Mouse (Mus musculus) activated CD4-positive, CD25-positive, alpha-beta regulatory T cell, adult 4 months (primary cell): ENCODE data around the gene Zbtb44. TPM values are rescaled to one million over a fixed set of nuclear protein-coding genes. Genes with fewer than 3 reads are reported as not detected.
A peak's percentile ranks its signal among the peaks of the same experiment; 100 is the strongest.
"Not testable (repeated sequence)": the region's sequence is repeated elsewhere in the genome, so short reads cannot be mapped to it uniquely, and the experiment has no call there.

ENCODE experiments used
- ATAC-seq: one replicate; pipeline ENCODE4 v1.8.0; 2017
- polyA plus RNA-seq, 2 experiments: library from polyadenylated mRNA; unstranded; fragments of 100-300 nt; shearing (Covaris generic); gene quantifications; one replicate each; pipeline ENCODE4 v1.2.1; 2017

The Zbtb44 gene
- 1 to 10 TPM; 5.9 to 7.0 TPM for polyA plus RNA-seq

DNA sequence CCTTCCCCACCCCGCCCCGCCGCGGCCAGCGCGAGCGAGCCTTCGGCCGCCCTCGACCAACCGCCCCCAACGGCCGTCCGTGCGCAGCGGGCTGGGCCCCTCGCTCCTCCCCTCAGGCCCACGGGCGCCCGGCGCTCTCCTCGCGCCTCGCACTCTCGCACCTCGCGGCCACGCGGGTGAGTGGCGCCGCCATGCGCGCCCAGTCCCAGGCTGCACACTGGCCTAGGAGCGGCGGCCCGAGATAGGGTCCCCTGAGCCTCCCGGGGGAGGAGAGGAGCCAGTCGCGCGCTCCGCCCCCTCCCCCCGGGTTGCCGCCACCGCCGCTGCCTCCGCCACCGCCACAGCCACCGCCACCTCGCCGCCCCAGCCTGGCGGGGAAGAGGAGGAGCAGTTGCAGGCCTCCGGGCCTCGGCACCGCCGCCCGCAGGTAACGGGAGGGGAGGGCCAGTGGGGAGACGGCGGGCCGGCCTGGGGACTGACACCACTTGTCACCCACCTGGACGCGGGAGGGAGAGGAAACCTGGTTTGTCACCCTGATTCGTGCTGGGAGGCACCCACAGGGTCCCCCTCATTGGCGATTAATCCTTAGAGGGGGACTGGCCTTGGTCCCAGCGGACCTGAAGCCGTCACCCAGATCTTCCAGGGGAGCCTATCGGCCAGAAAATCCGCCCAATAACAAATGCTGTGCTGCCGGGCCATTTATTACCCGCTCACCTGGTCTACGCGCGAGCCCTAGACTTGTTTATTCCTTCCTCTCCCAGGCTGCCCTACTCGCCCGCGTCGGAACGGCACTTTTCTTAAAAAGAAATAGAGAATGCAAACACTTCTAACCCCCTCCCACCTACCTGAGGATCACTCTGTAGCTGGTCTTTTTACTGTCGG is at the start of gene Zbtb44:
Gene Zbtb44 (plus strand): TSS at position 113 of the 882 bp plus-strand sequence.
- ATAC-seq, result peak; percentile 20

DNA sequence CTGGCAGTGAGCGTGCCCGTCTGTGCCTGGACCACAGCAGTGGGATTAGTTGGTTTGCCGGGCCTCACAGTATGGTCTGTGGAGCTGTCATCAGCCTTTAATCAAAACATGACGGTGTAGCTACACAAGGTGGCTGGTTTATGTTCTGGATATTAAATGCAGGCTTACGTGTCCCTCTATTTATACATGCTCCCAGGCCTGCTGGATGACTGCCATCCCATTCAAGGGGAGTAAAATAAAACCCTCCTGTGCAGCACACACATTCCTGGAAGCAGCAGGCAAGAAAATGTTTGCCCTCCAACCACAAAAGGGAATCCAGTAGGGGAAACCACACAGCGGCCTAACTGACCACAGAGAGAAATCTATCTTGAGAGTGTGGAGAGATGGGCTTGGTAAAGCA is 44.7 kb upstream of the Zbtb44 start:
- no peak for ATAC-seq

DNA sequence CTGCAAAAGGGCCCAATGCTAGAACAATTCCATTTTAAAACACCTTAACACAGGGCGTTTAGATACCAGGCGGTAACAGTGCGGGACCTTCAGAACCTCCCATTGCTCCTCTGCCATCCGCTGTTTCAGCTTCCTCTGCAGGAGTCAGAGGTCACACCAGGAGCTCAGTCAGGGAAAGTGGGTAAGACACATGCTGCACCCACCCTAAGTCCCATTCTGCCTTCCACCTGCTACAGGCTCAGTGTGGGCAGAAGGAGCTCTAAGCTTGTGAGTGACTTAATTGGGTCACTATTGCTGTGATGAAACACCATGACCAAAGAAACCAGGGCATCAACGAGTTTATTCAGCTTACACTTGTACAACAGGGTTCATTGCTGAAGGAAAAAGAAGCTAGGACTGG is 37.3 kb upstream of the Zbtb44 start:
- ATAC-seq, result no peak

DNA sequence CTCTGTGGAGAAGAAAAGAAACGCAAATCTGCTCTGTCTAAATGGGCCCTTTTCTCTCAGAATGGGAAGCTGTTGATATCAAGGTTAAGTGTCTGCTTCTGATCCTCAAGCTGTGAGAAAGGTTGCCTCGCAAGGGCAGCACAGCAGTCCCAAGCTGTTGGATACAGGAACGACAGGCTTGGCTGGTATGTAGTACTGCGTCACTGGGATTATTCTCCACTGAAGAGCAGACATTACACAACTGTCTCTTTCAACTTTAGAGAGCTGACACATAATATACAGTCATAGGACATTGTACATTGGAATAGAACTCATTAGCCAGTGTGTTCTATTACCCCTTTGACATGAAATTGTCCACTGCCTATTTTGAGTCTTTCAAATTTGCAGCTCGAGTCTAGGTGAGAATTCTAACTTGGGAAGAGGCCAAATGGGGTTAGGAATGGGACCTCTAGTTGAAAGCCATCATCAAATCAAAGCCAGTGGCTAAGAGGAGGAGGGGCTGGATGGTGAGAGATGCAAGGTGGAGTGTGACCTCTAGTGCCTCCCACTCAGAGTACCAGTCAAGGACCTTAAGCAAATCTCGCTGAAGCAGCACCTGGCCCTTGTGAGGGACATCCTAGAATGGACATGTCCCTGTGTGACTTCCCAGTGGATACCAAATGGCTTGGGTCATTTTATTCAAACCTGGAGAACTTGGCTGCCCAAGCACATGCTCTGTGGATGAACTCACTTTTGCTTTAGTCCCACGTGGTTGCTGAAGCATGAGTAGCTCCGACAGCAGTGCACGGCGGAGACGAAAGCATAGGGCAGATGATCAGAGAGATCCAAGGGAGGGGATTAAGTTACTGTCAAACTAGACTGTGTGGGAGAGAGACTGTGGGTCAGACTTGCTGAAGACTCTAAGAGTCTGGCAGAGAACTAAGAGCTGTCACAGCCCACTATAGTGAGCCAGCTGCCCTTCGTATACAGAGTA is 33.6 kb upstream of the Zbtb44 start:
- ATAC-seq, result no peak

DNA sequence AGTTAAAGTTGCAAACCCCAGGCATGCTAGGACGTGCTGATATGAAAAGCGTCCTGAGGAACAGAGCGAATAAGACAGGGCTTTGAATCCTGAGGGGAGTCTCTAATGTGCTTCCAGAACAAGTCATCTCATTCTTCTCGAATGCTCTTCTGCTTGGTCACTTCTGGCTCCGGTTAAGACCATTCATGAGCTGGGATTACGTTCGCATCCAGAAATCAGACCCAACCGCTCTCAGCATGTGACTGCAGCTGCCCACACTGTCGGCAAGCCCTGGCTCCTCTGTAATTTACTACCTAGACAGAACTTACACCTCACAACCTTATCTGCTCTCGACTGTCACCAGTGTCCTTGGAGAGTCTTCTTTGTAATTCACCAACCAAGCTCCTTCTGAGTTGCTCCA is 29.8 kb upstream of the Zbtb44 start:
- ATAC-seq, result no peak

DNA sequence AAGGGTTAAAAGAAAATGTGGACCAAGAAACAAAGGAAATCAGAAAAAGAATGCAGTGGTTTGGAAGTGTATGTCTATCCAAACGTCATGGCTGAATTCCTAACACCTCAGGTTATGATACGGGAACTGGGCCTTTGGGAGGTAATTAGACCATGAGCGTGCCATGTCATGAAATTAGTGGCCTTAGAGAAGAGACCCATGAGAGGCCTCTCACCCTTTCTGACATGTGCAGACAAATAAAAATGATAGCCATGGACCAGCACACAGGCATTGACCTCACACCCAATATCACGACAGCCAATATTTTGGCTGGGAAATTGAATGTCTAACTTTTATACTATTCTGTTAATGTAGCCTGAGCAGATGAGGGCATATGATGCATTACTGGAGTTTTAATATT is 27.9 kb upstream of the Zbtb44 start:
- ATAC-seq, result no peak

DNA sequence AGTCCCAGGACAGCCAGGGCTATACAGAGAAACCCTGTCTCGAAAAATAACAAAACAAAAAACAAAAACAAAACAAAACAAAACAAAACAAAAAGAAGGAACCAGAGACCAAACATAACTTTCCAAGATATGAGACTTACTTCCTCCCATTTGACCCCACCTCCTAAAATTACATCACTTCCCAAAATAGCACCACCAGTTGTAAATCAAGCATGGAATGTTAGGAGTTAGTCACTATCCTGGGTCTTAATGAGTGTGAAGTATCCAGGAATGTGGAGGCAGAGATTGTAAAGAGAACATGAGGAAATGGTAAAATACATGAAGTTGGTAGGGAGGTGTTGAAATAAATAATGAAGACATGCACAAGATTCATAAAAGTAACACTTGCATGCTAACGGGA is 21.1 kb upstream of the Zbtb44 start:
- ATAC-seq, result no peak

DNA sequence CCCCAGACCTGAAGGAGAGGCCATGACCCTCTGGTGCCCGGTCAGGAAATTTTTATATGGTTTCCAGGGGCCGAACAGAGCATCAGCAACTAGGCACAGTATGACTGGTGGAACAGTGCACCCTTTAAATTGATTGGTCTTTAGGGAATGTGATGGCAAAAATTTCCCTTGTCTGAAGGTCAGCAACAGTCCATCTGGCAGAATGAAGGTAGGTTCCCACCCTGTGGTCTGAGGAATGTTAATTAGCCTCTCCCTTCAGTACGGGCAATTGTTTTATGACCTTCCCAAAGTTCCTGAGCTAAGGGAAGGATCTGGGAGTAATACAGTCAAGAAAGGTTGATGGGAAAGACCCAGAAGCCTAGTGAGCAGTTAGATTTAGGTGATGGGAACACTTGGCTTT is 20.4 kb upstream of the Zbtb44 start:
- no peak for ATAC-seq

DNA sequence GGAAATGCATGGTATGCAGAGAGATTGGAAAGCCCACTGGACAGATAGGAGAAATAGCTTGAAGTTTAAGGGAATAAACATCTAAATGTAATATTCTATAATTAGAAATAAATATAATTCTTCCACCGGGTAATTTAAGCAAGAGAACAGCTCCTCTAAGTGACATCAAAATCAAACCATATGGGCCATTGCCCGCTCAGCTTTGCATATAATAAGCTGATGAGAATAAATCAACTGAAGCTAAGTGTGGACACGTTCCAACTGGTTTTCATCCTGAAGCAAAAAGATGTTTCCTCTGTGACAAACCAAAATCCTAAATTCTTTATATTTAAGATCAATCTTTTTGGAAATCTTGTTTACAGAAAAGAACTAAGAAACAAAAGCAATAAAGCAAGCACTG is 19.7 kb upstream of the Zbtb44 start:
- ATAC-seq, result no peak

DNA sequence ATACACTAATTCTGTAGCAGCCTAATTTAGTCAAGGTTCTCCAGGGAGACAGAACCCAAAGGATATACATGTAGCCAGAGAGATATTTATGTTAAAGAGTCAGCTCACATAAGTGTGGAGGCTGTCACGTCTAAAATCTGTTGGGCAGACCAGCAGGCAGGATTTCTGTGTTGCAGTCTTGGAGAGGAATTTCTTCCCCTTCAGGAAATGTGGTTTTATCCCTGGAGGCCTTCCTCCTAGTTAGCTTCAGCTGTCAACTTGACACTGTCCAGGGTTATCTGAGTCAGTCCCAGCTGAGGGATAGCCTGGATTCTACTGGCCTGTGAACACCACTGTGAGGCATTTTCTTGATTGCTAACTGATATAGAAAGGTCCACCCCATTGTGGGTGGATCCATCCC is 18.9 kb upstream of the Zbtb44 start:
- ATAC-seq, result no peak

DNA sequence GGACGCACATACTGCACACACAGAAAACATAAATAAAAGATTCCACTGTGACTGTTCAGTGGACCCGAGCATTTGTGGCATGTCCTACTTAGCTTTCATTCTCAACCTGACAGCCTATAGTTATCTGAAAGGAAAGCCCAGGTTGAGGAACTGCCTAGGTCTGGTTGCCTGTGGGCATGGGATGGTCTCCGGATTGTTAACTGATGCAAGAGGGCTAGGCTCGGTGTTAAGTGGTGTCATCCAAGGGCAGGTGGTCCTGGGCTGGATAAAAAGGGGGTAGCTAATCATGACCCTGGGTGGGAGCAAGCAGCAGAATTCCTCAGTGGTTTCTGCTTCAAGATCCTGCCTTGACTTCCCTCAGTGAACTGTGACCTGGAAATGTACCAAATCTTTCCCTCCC is 17.8 kb upstream of the Zbtb44 start:
- ATAC-seq, result no peak

DNA sequence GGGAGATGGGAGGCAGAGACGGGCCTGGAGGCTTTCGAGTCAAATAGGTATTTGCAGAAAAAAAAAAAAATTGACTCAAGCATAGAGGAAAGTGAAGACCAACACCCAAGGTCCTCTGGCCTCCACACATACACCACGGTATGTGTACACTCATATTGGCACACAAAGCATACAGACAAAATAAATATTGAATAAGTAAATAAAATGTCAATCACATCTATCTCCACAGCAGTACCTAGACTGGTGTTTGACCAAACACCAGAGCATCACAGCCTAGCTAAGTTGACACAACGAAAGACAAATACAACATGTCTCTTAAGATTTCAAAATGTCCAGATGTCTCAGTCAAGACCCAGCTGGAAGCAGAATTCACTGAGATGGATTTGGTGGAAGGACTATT is 17.0 kb upstream of the Zbtb44 start:
- no peak for ATAC-seq

DNA sequence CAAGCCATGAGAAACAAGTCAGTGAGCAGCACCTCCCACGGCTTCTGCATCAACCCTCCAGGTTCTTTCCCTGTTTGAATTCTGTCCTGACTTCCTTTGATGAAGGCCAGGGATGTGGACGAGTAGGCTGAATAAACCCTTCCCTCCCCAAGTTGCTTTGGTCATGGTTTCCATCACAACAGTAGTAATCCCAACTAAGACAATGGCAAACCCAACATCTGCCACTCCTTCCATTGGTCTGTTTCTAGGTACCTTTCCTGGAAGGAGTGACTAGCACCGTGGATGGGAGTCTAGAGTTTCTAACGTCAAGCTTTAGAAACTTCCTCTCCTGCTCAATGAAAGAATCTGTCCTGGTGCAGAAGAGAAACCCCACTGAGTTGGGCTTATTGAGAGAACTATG is 12.8 kb upstream of the Zbtb44 start:
- no peak for ATAC-seq

DNA sequence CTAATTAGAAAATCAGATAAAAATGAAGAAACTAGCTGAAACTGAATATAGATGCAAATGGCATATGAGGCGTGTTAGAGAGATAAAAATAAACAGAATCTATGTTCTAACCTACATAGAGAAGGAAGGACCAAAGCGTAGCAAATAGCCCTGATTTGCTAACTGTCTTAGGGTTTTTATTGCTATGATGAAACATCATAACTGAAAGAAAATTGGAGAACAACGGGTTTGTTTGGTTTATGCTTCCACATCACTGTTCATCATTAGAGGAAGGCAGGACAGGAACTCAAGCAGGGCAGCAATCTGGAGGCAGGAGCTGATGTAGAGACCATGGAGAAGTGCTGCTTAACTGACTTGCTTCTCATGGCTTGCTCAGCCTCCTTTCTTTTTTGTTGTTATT is 12.3 kb upstream of the Zbtb44 start:
- no peak for ATAC-seq

DNA sequence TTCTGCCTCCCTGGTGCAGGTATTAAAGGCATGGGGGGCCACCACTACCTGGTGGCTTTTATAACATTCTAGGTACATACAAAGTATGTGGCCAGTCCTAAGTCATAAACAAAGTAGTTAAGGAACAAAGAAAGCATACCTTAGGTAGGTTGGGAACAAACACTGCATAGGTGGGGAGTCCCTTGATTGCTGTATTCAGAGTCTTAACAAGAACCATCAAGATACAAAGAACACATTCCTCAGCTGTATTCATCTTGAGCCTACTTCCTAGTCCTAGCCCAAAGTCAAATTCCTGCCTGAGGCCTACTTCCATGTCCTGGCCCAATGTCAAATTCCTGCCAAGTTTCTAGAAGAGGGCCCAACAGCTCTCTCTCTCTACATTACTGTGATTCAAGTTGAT is 11.7 kb upstream of the Zbtb44 start:
- ATAC-seq, result no peak

DNA sequence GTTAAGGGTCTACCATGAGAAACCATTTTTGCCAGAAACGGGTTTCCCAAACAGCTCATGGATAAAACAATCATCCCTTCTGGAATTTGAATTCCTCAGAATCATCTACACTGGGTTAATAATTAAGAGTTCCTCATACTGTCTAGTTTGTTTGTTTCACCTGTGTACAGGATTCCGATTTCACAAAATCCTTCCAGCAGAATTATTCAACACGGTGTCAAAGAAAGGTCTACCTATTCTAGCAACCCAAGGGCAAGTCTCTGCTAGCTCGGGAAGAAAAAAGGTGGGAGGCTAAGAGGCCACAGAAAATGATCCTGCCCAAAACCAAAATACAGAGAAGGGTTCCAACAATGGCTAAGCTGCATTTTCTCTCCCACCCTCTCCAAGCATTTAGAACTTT is 2.2 kb upstream of the Zbtb44 start:
- ATAC-seq, result no peak

DNA sequence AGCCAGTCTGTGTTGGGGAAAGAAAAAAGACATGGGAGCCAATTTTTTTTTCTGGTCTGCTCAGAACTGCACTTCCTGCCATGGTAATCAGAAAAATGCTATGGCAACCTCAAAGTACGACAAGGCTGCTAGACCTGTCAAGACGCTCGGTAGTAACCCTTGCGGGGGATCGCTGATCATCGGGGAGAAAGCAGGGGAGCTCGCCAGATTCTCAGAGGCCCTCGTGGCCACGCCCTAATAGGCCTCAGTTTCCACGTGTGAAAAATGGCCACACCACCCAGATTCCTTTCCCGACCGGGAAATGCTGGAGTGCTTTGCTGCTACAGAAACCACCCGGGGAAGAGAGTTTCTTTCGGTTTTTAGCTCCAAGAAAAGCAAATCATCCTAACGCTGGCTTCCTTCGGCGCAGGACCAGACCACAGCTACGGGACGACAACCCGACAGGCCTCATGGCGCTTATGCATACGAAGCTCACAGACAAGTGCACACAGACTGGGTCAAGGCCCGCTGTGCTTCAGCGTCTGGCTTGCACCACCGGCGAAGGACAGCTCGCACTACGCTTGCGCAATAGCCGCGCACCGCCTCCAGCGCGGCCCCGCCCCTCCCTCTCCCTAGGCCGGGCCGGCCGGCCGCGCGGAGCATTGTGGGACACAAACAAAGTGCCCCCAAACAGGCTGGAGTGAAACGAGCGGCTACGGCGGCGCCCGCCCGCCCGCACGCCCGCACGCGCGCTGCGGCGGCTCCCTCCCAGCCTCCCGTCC is 513 bp upstream of the Zbtb44 start:
- peak; percentile 81 for ATAC-seq

DNA sequence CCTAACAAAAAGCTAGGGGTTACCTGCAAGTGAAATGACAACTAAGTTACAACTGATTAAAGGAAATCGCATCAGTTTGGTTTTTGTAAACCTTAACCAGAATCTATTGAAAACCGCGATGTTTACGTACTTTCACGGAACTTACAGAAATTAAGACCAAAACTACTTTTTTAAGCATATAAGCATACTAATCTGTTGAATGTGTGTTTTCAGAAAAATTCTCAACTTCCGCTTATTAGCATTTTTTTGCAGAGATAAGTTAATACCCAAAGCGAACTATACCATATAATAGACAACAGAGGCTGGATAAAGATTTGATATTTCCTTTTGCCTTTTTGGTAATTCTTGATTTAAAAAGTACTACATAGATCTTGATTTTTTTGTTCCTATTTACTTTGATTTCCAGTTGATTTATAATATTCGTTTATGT is 985 bp downstream of the Zbtb44 start:
- no peak for ATAC-seq

DNA sequence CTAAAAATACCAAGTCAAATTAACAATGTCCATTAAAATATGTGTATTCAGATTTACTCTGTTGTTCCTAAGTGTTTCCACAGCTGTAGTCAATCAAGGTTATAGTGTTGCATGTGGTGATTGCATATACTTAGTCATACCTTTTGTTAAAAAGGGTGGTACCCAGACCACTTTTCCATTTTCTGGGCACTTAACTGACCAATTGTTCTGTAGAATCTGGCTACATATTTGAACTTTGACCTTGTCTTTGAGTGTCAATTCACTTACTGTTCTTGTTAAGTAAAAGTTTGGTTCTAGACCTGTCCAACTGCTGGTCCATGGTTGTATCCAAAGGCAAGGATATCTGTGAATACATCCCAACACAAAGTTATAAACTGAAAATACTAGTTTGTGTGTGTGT is 2.1 kb downstream of the Zbtb44 start:
- ATAC-seq, result no peak

DNA sequence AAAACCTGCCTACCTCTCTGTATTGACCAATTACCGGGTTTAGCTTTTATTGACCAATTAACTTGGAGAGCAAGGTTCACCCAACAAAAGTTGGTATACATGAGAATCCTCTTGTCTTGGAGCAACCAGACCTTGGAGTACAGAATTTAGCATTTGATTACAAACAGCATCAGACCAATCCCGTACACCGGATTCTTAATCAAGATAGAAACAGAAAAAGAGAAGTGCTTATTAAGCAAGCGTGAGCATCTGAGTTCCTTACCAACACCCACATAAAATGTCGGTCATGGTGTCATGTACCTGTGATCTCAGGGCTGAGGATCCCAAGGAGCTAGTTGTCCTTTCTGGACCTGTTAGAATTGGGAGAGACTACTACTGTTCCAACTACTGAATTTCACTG is 19.8 kb downstream of the Zbtb44 start:
- no peak for ATAC-seq

DNA sequence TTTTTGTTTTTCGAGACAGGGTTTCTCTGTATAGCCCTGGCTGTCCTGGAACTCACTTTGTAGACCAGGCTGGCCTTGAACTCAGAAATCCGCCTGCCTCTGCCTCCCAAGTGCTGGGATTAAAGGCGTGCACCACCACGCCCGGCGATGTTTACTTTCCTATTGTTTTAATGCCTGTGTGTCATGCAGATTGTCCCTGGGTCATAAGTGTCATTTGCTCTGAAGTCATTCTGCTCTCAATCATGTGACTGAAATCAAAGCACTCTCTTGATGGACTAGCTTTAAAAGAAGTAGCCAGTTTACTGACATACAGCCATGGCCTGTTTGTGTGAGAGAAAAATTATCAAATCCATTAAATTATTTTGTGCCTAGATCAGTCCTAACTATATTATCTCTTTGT is 21.1 kb downstream of the Zbtb44 start:
- ATAC-seq, result not testable (repeated sequence)

DNA sequence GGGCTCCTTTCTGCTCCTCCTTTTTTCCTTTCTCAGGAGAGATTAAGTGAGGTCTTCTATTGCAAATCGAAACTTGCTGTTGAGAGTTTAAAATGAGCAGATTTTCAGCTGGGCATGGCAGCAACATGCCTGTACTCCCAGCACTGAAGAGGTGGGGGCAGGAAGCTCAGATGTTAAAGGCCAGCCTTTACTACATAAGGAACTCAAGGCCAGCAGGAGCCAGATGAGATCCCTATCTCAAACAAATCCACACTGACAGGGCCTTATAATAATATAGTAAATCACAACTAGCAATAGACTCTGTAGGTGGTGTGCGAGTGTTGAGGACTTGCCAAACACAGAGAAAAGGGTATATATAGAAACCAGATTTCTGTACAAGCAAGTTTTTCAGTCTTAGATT is 28.3 kb downstream of the Zbtb44 start:
- no peak for ATAC-seq

DNA sequence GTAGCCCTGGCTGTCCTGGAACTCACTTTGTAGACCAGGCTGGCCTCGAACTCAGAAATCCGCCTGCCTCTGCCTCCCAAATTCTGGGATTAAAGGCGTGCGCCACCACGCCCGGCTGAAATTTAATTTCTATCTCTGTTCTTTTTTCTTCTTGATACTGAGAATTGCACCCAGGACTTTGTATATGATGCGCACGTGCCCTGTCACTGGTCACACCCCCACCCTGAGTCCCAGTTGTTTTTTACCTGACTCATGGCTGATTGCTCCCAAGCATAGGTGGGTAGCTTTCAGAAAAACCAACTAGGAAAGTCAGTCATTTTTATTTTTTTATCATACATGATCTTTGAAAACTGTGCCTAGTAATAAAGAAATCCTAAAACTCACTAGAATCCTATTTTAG is 40.3 kb downstream of the Zbtb44 start:
- no peak for ATAC-seq
